ENCODE assay signal across 9 mouse cellular contexts in the genomic region with DNA sequence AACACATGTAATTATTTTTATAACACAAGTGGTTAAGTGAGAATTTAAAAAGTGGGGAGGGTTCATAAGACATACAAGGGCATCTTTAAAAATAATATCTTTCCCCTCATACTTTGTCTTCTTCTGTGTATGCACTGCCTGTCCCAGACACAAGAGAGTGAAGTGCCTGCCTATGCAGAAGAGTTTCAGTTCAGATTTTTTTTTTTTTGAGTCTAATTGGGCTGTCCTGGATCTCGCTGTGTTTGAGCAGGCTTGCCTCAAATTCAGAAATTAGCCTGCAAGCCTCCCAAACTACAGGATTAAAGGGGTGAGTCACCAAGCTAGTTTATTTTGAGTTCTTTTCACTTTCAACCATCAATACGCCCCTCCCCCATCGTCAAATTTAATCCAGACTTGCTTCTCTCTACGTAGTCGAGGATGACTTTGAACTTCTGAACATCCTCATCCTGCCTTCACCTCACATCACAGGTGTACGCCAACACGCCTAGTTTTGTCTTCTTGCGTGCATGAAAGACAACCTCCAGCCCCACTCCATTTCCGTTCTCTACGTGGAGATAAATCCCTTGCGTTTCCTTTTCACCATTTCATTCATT. TPM values are rescaled to one million over a fixed set of nuclear protein-coding genes. Genes with fewer than 3 reads are reported as not detected.
A peak's percentile ranks its signal among the peaks of the same experiment; 100 is the strongest.
DNase-seq lines count a peak whose midpoint lies in the region; ATAC-seq and TF ChIP-seq lines count a peak whose summit lies in the region.
"Had no signal": no experiment of that assay in that cellular context is flagged by ENCODE, and none has a peak within 500 bp of the region (broad histone marks: within the 10 kb centered on the region; RNA-seq: fewer than 3 reads in every experiment).

No protein-coding gene starts in this region.

- no peaks in the 10 kb centered on the region for H3K36me3 ChIP-seq in forebrain, postnatal 0 days (ENCODE audit: insufficient read depth)
- no peaks in the 10 kb centered on the region for H3K36me3 ChIP-seq in liver, embryonic 15.5 days (replicated peaks)
- no peaks in the 10 kb centered on the region for H3K36me3 ChIP-seq in thymus, adult 2 months (ENCODE audit: control insufficient read depth, insufficient read depth, low read length)

- H3K9ac ChIP-seq in forebrain, postnatal 0 days, result peak overlapping the region; percentile 52
- H3K9ac ChIP-seq in liver, embryonic 15.5 days, result peak overlapping the region; percentile 87

- ATAC-seq in forebrain, postnatal 0 days, result no peak
- ATAC-seq in liver, embryonic 15.5 days (ENCODE audit: insufficient read depth), result no peak

- WGBS in forebrain, postnatal 0 days, result 2% methylated on average over 11 of the region's 11 CpGs
- under 1% methylated on average over 11 of the region's 11 CpGs for WGBS in liver, embryonic 15.5 days (ENCODE audit: insufficient replicate concordance)
- WGBS in thymus, adult 2 months, result 2% methylated on average over 11 of the region's 11 CpGs

- TF ChIP-seq CTCF in forebrain, postnatal 0 days (IDR thresholded peaks at IDR 0.05; ENCODE audit: low read depth), result no peak
- TF ChIP-seq CTCF in thymus, adult 2 months (IDR thresholded peaks at IDR 0.05; ENCODE audit: borderline replicate concordance, control insufficient read depth, extremely low read depth, insufficient read depth, low read length, poor library complexity), result no peak

- peak; percentile 41 to 56 for DNase-seq in left cerebral cortex, postnatal 14 days (ENCODE audit: low spot score in 2 of 2)
- no peak for DNase-seq in left cerebral cortex, postnatal 25 days (ENCODE audit: low spot score in 2 of 2)
- peak; percentile 87 for DNase-seq in T-cell, adult 2 months (ENCODE audit: low spot score)
- no peak for DNase-seq in forebrain, postnatal 0 days
- DNase-seq in thymus, adult 2 months, result peak; percentile 66
- DNase-seq in gastrocnemius, postnatal 14 days, result no peak
- no peak for DNase-seq in cerebellum, adult 11-12 months

- H3K4me1 ChIP-seq in forebrain, postnatal 0 days (ENCODE audit: insufficient read depth), result 0 out of 2 replicates have a peak, but pooled peaks cover 3% of the 10 kb centered on the region
- H3K4me1 ChIP-seq in liver, embryonic 15.5 days (replicated peaks), result peaks cover 32% of the 10 kb centered on the region
- peaks cover 6% of the 10 kb centered on the region for H3K4me1 ChIP-seq in thymus, adult 2 months (replicated peaks; ENCODE audit: control insufficient read depth, insufficient read depth, low read length)

- no peaks in the 10 kb centered on the region for H3K27me3 ChIP-seq in forebrain, postnatal 0 days (ENCODE audit: insufficient read depth, low read length)
- no peaks in the 10 kb centered on the region for H3K27me3 ChIP-seq in liver, embryonic 15.5 days
- H3K27me3 ChIP-seq in thymus, adult 2 months (ENCODE audit: control insufficient read depth, insufficient read depth, low read length), result no peaks in the 10 kb centered on the region

- peak overlapping the region; percentile 78 for H3K4me3 ChIP-seq in forebrain, postnatal 0 days (ENCODE audit: low read depth, low read length)
- peak overlapping the region; percentile 77 for H3K4me3 ChIP-seq in liver, embryonic 15.5 days (replicated peaks)
- H3K4me3 ChIP-seq in thymus, adult 2 months (ENCODE audit: control insufficient read depth, insufficient read depth, low read length), result peak overlapping the region; percentile 75

- no peak for TF ChIP-seq POLR2A in thymus, adult 2 months (IDR thresholded peaks at IDR 0.05; ENCODE audit: control insufficient read depth, extremely low read depth, insufficient read depth, low read length, poor library complexity)

- H3K4me2 ChIP-seq in forebrain, postnatal 0 days (ENCODE audit: low read depth), result peak overlapping the region; percentile 59
- peak overlapping the region; percentile 82 for H3K4me2 ChIP-seq in liver, embryonic 15.5 days

- intact Hi-C loops in left cerebral cortex, postnatal 14 days (cut with DNase I), result loop anchor here (5.0 kb wide), 1 partner anchor 62 kb away; the partner anchor contains the start of gene Necap1
- intact Hi-C loops in left cerebral cortex, postnatal 25 days (cut with DNase I), result loop anchor here (1.0 kb wide), 1 partner anchor 9 kb away; the partner anchor contains the start of gene Slc2a3
- intact Hi-C loops in gastrocnemius, postnatal 14 days (cut with DNase I; ENCODE audit: low total_unique reads), result no loop called here

- peak overlapping the region; percentile 95 for H3K27ac ChIP-seq in forebrain, postnatal 0 days (ENCODE audit: low read depth, low read length)
- H3K27ac ChIP-seq in liver, embryonic 15.5 days (replicated peaks), result peak overlapping the region; percentile 100
- H3K27ac ChIP-seq in thymus, adult 2 months (ENCODE audit: control insufficient read depth, insufficient read depth, low read length), result peak overlapping the region; percentile 96

- H3K9me3 ChIP-seq in forebrain, postnatal 0 days (ENCODE audit: low read length), result no peaks in the 10 kb centered on the region
- H3K9me3 ChIP-seq in liver, embryonic 15.5 days (replicated peaks), result no peaks in the 10 kb centered on the region

RNA-seq across cellular contexts. Expression of gene Slc2a3, which starts 8.7 kb away (rescaled TPM):
- total RNA-seq in left cerebral cortex, postnatal 14 days (2021), result 100 to 1,000 TPM; 169 TPM
- total RNA-seq in left cerebral cortex, postnatal 25 days (2021), result 100 to 1,000 TPM; 142 to 156 TPM
- 68.9 and 78.2 TPM in 2 replicates for total RNA-seq in forebrain, postnatal 0 days (2014; rRNA removed)
- polyA plus RNA-seq in forebrain, postnatal 0 days (2015; fragmentation: Nextera tagmentation; extraction: Ambion mirVana), result 27.3 and 41.6 TPM in 2 replicates
- 11.8 and 13.8 TPM in 2 replicates for polyA plus RNA-seq in liver, embryonic 15.5 days (2015; fragmentation: Nextera tagmentation; extraction: Ambion mirVana)
- polyA plus RNA-seq in thymus, adult 2 months (2012; rRNA removed), result 11.7 and 12.8 TPM in 2 replicates
- total RNA-seq in gastrocnemius, postnatal 14 days (2021), result 1 to 10 TPM; 1.2 to 1.9 TPM

RNA-seq across cellular contexts. Expression of gene Foxj2, which starts 9.6 kb away (rescaled TPM):
- total RNA-seq in left cerebral cortex, postnatal 14 days (2021), result 10 to 100 TPM; 25.7 to 28.0 TPM
- 10 to 100 TPM; 27.1 to 28.6 TPM for total RNA-seq in left cerebral cortex, postnatal 25 days (2021)
- 16.3 and 23.4 TPM in 2 replicates for total RNA-seq in forebrain, postnatal 0 days (2014; rRNA removed)
- polyA plus RNA-seq in forebrain, postnatal 0 days (2015; fragmentation: Nextera tagmentation; extraction: Ambion mirVana), result 6.7 and 8.1 TPM in 2 replicates
- 1.3 and 1.5 TPM in 2 replicates for polyA plus RNA-seq in liver, embryonic 15.5 days (2015; fragmentation: Nextera tagmentation; extraction: Ambion mirVana)
- 20.2 and 22.5 TPM in 2 replicates for polyA plus RNA-seq in thymus, adult 2 months (2012; rRNA removed)
- 10 to 100 TPM; 15.5 to 18.5 TPM for total RNA-seq in gastrocnemius, postnatal 14 days (2021)

RNA-seq across cellular contexts. Expression of gene C3ar1, which starts 45.8 kb away (rescaled TPM):
- total RNA-seq in left cerebral cortex, postnatal 14 days (2021), result under 1 TPM; 0.57 to 0.59 TPM
- under 1 TPM; 0.60 to 0.66 TPM for total RNA-seq in left cerebral cortex, postnatal 25 days (2021)
- total RNA-seq in forebrain, postnatal 0 days (2014; rRNA removed), result 1.5 and 2.3 TPM in 2 replicates
- polyA plus RNA-seq in forebrain, postnatal 0 days (2015; fragmentation: Nextera tagmentation; extraction: Ambion mirVana), result 1.7 and 1.8 TPM in 2 replicates
- 1.0 TPM in 2 replicates for polyA plus RNA-seq in liver, embryonic 15.5 days (2015; fragmentation: Nextera tagmentation; extraction: Ambion mirVana)
- polyA plus RNA-seq in thymus, adult 2 months (2012; rRNA removed), result 2.4 and 4.3 TPM in 2 replicates
- 1 to 10 TPM in 1 of 2 experiments, under 1 TPM in 1; 1.00 to 1.6 TPM for total RNA-seq in gastrocnemius, postnatal 14 days (2021)
- total RNA-seq: common myeloid progenitor, adult 5-6 weeks had no signal

Comparison
In these comparisons a context has a peak if more than half of its experiments do, and no peak if none do; other contexts are left out.
1. DNase-seq: peak in left cerebral cortex, postnatal 14 days (2 of 2), T-cell, adult 2 months (single experiment) and thymus, adult 2 months (single experiment); none in left cerebral cortex, postnatal 25 days (0 of 2), forebrain, postnatal 0 days (single experiment), gastrocnemius, postnatal 14 days (single experiment) and cerebellum, adult 11-12 months (single experiment).
2. RNA of gene Slc2a3, which starts 8.7 kb away (total RNA-seq): 169 TPM in left cerebral cortex, postnatal 14 days, 142 to 156 TPM in left cerebral cortex, postnatal 25 days and 68.9 to 78.2 TPM in forebrain, postnatal 0 days; 1.2 to 1.9 TPM in gastrocnemius, postnatal 14 days; every median in the first group is over 10 times any median in the second.
3. Peak in every context shown above with its lines, with median percentiles within 50 percentile points of each other: H3K27ac ChIP-seq and H3K4me3 ChIP-seq.